Mouse (Mus musculus) left cerebral cortex, postnatal 4 days (tissue): ENCODE data around the gene Zfp933. TPM values are rescaled to one million over a fixed set of nuclear protein-coding genes. Genes with fewer than 3 reads are reported as not detected.
"Not testable (repeated sequence)": the region's sequence is repeated elsewhere in the genome, so short reads cannot be mapped to it uniquely, and the experiment has no call there.

Experiments
- DNase-seq: peaks from one replicate; pipeline ENCODE4 v3.0.0-alpha.2; 2022
- intact Hi-C: fragments of 180-260 bp; cut with DNase I; formaldehyde crosslinking; loops from one replicate; pipeline ENCODE4 v1.15.1; 2025
- total RNA-seq, 2 experiments: library from RNA; stranded (reverse); gene quantifications; 2 replicates each; pipeline ENCODE4 v1.2.3; 2021

The Zfp933 gene
- total RNA-seq = 10 to 100 TPM; 19.2 to 20.0 TPM

- intact Hi-C loops = no loop called here
- DNase-seq = peak; percentile 38
Observed at GRCm38 (mm10) chr4:147847614-147848583, at the start of gene Zfp933. Zfp933 (minus strand) TSS chr4:147848366.

- intact Hi-C loops = no loop called here
- no peak for DNase-seq
Observed at GRCm38 (mm10) chr4:147897348-147897747, 49.2 kb upstream of the Zfp933 start.

- DNase-seq = no peak
- intact Hi-C loops = no loop called here
Observed at GRCm38 (mm10) chr4:147896411-147896810, 48.2 kb upstream of the Zfp933 start.

GRCm38 (mm10) chr4:147895815-147896330 lies 47.7 kb upstream of the Zfp933 start:
- intact Hi-C loops = no loop called here
- DNase-seq = no peak

- intact Hi-C loops = no loop called here
- no peak for DNase-seq
Observed at GRCm38 (mm10) chr4:147890341-147890740, 42.2 kb upstream of the Zfp933 start.

- DNase-seq = no peak
- intact Hi-C loops = loop anchor here (10.0 kb wide), 1 partner anchor 127 kb away; no protein-coding TSS in a partner anchor
Observed at GRCm38 (mm10) chr4:147888237-147888636, 40.1 kb upstream of the Zfp933 start.

- no peak for DNase-seq
- intact Hi-C loops = loop anchor here (10.0 kb wide), 1 partner anchor 128 kb away; no protein-coding TSS in a partner anchor
Observed at GRCm38 (mm10) chr4:147887277-147887676, 39.1 kb upstream of the Zfp933 start.

- DNase-seq = no peak
- intact Hi-C loops = loop anchor here (10.0 kb wide), 1 partner anchor 129 kb away; no protein-coding TSS in a partner anchor
Observed at GRCm38 (mm10) chr4:147886158-147886557, 38.0 kb upstream of the Zfp933 start.

GRCm38 (mm10) chr4:147884138-147884537 lies 36.0 kb upstream of the Zfp933 start:
- intact Hi-C loops = loop anchor here (10.0 kb wide), 1 partner anchor 131 kb away; no protein-coding TSS in a partner anchor
- no peak for DNase-seq

GRCm38 (mm10) chr4:147883041-147883440 lies 34.9 kb upstream of the Zfp933 start:
- intact Hi-C loops = loop anchor here (10.0 kb wide), 1 partner anchor 132 kb away; no protein-coding TSS in a partner anchor
- DNase-seq = no peak

- intact Hi-C loops = loop anchor here (10.0 kb wide), 1 partner anchor 133 kb away; no protein-coding TSS in a partner anchor
Observed at GRCm38 (mm10) chr4:147881792-147882191, 33.6 kb upstream of the Zfp933 start.

GRCm38 (mm10) chr4:147879865-147880264 lies 31.7 kb upstream of the Zfp933 start:
- DNase-seq = no peak
- intact Hi-C loops = loop anchor here (10.0 kb wide), 1 partner anchor 135 kb away; no protein-coding TSS in a partner anchor

More at GRCm38 (mm10) chr4:147881792-147882191, 33.6 kb upstream of the Zfp933 start:
- DNase-seq = no peak

- intact Hi-C loops = no loop called here
- DNase-seq = no peak
Observed at GRCm38 (mm10) chr4:147879456-147879855, 31.3 kb upstream of the Zfp933 start.

GRCm38 (mm10) chr4:147878537-147878936 lies 30.4 kb upstream of the Zfp933 start:
- no peak for DNase-seq
- intact Hi-C loops = no loop called here

- DNase-seq = no peak
- intact Hi-C loops = no loop called here
Observed at GRCm38 (mm10) chr4:147875852-147876575, 27.8 kb upstream of the Zfp933 start.

GRCm38 (mm10) chr4:147869238-147869637 lies 21.1 kb upstream of the Zfp933 start:
- intact Hi-C loops = no loop called here
- DNase-seq = no peak

- intact Hi-C loops = no loop called here
- peak; percentile 95 for DNase-seq
Observed at GRCm38 (mm10) chr4:147868450-147869031, 20.4 kb upstream of the Zfp933 start, which contains the start of the genes Miip and Fv1. Miip (minus strand) TSS chr4:147868816. Fv1 (plus strand) TSS chr4:147868979.

GRCm38 (mm10) chr4:147867563-147868449 lies 19.6 kb upstream of the Zfp933 start:
- DNase-seq = no peak
- intact Hi-C loops = no loop called here

- DNase-seq, intact Hi-C loops: not testable (repeated sequence)
Observed at GRCm38 (mm10) chr4:147866793-147867192, 18.6 kb upstream of the Zfp933 start.
